Mouse (Mus musculus) frontal cortex, postnatal 14 days (tissue): ENCODE data around the gene Ext2.

Experiments used
- DNase-seq, 2 experiments: peaks; one replicate each; pipeline ENCODE4 v3.0.0; 2022; ENCODE audit warnings: low spot score in 2 of 2

Ext2 gene

GRCm38 (mm10) chr2:93776267-93777055 is 45.9 kb downstream of the Ext2 start:
- no peak for DNase-seq

GRCm38 (mm10) chr2:93775431-93775830 is 46.9 kb downstream of the Ext2 start:
- no peak for DNase-seq

GRCm38 (mm10) chr2:93774946-93775345 is 47.4 kb downstream of the Ext2 start:
- no peak for DNase-seq

- no peak for DNase-seq
Measured at GRCm38 (mm10) chr2:93772765-93773085, 49.6 kb downstream of the Ext2 start.

- no peak for DNase-seq
Measured at GRCm38 (mm10) chr2:93772054-93772764, 50.2 kb downstream of the Ext2 start.

GRCm38 (mm10) chr2:93770895-93771294 is 51.5 kb downstream of the Ext2 start:
- no peak for DNase-seq

- DNase-seq, result no peak
Measured at GRCm38 (mm10) chr2:93769875-93770274, 52.5 kb downstream of the Ext2 start.

GRCm38 (mm10) chr2:93765721-93766120 is 56.6 kb downstream of the Ext2 start:
- DNase-seq, result no peak

GRCm38 (mm10) chr2:93764211-93764610 is 58.2 kb downstream of the Ext2 start:
- DNase-seq, result no peak

GRCm38 (mm10) chr2:93760389-93760788 is 62.0 kb downstream of the Ext2 start:
- no peak for DNase-seq

GRCm38 (mm10) chr2:93759173-93759572 is 63.2 kb downstream of the Ext2 start:
- no peak for DNase-seq

- DNase-seq, result peak; percentile 28 to 43
Measured at GRCm38 (mm10) chr2:93758298-93758697, 64.1 kb downstream of the Ext2 start.

- DNase-seq, result no peak
Measured at GRCm38 (mm10) chr2:93754366-93754765, 68.0 kb downstream of the Ext2 start.

- DNase-seq, result no peak
Measured at GRCm38 (mm10) chr2:93753147-93753758, 69.1 kb downstream of the Ext2 start.

GRCm38 (mm10) chr2:93749709-93750108 is 72.7 kb downstream of the Ext2 start:
- no peak for DNase-seq

- DNase-seq, result no peak
Measured at GRCm38 (mm10) chr2:93747538-93748126, 74.7 kb downstream of the Ext2 start.

GRCm38 (mm10) chr2:93746620-93747019 is 75.7 kb downstream of the Ext2 start:
- no peak for DNase-seq

- DNase-seq, result no peak
Measured at GRCm38 (mm10) chr2:93746162-93746561, 76.2 kb downstream of the Ext2 start.

- DNase-seq, result no peak
Measured at GRCm38 (mm10) chr2:93745741-93746140, 76.6 kb downstream of the Ext2 start.

- no peak for DNase-seq
Measured at GRCm38 (mm10) chr2:93744346-93745229, 77.8 kb downstream of the Ext2 start.

GRCm38 (mm10) chr2:93741700-93742099 is 80.7 kb downstream of the Ext2 start:
- DNase-seq, result no peak
